Comparison of ENCODE assay signal across 16 mouse cellular contexts in genomic region chr4:48180922-48181321, GRCm38 (mm10).
"Had no signal": no experiment of that assay in that cellular context is flagged by ENCODE, and none has a peak within 500 bp of the region (broad histone marks: within the 10 kb centered on the region; RNA-seq: fewer than 3 reads in every experiment).

No protein-coding gene starts in this region.

- H3K27me3 ChIP-seq: kidney, embryonic 15.5 days; limb, embryonic 15.5 days; liver, embryonic 12.5 days; megakaryocyte, embryonic 14.5 days; neural tube, embryonic 12.5 days; stomach, embryonic 15.5 days had no signal

- H3K4me2 ChIP-seq: kidney, embryonic 15.5 days; limb, embryonic 15.5 days; liver, embryonic 12.5 days; lung, embryonic 14.5 days; neural tube, embryonic 12.5 days; stomach, embryonic 15.5 days had no signal

- H3K9ac ChIP-seq: kidney, embryonic 15.5 days; limb, embryonic 15.5 days; liver, embryonic 12.5 days; lung, embryonic 14.5 days; neural tube, embryonic 12.5 days; stomach, embryonic 15.5 days had no signal

- H3K4me3 ChIP-seq: kidney, embryonic 15.5 days; limb, embryonic 15.5 days; liver, embryonic 12.5 days; megakaryocyte, embryonic 14.5 days; myocyte; neural tube, embryonic 12.5 days; stomach, embryonic 15.5 days had no signal

- H3K4me1 ChIP-seq: kidney, embryonic 15.5 days; limb, embryonic 15.5 days; neural tube, embryonic 12.5 days; stomach, embryonic 15.5 days had no signal

- DNase-seq: kidney, adult 2 months; kidney, postnatal 14 days; left cerebral cortex, postnatal 4 days; lung, embryonic 14.5 days; lung, postnatal 10 days; right cerebral cortex, postnatal 14 days; thymus, adult 2 months; thymus, postnatal 25 days had no signal

- H3K27ac ChIP-seq: kidney, embryonic 15.5 days; limb, embryonic 15.5 days; macrophage; neural tube, embryonic 12.5 days; stomach, embryonic 15.5 days had no signal

- H3K9me3 ChIP-seq: kidney, embryonic 15.5 days; limb, embryonic 15.5 days; liver, embryonic 12.5 days; neural tube, embryonic 12.5 days; stomach, embryonic 15.5 days had no signal

- ATAC-seq: liver, embryonic 12.5 days had no signal
